Mouse (Mus musculus) Patski (cell line): Measurements from ENCODE around the gene Nav2. TPM values are rescaled to one million over a fixed set of nuclear protein-coding genes. Genes with fewer than 3 reads are reported as not detected.

Source experiments
- ATAC-seq: fragments of 100-300 bp; one replicate; pipeline ENCODE4 v1.8.0; 2021
- CTCF ChIA-PET: fragments of 350-600 bp; sonication (Branson Sonifier 250); formaldehyde crosslinking; loops from one replicate; lab custom pipeline; 2022; ENCODE audit warnings: inconsistent platforms; lab: Charles Lee
- POLR2A ChIA-PET: fragments of 350-600 bp; sonication (Branson Sonifier 250); formaldehyde crosslinking; loops from one replicate; lab custom pipeline; 2022; ENCODE audit warnings: antibody characterized with exemption, inconsistent platforms; lab: Charles Lee
- DNase-seq: peaks from one replicate; pipeline ENCODE4 v3.0.0-alpha.2; 2011; ENCODE audit warnings: low read depth, low spot score
- H3K27me3 ChIP-seq: fragments of 371-371 bp; one replicate; pipeline ENCODE4 v1.5.1; 2021
- CTCF ChIP-seq: fragments of 100-300 bp; IDR thresholded peaks from one replicate; pipeline ENCODE4 v1.5.1; 2021
- in situ Hi-C: fragments of 300-500 bp; cut with MboI; formaldehyde crosslinking; loops from 3 replicates; pipeline ENCODE4 v1.11.1; 2018; ENCODE audit warnings: low pct_unique_long_range_greater_than_20kb, mixed read lengths
- polyA plus RNA-seq: library from polyadenylated mRNA; unstranded; gene quantifications from one replicate; pipeline ENCODE4 v1.2.3, GENCODE M21; 2021

Nav2 gene
- polyA plus RNA-seq, 1 experiment from 2014 or later: 13.3 TPM

- in situ Hi-C loops: loop anchor here (25.0 kb wide), 1 partner anchor 378 kb away; no protein-coding TSS in a partner anchor
- no peak for TF ChIP-seq CTCF
- no peak for ATAC-seq
- no peaks in the 10 kb centered on the region for H3K27me3 ChIP-seq
- ChIA-PET POLR2A (no interaction called here), CTCF (interaction anchor here (0.7 to 4.0 kb wide), 2 partner anchors 10 to 127 kb away, joined by 3 to 22 read pairs; no protein-coding TSS in a partner anchor)
- no peak for DNase-seq
Observed at GRCm38 (mm10) chr7:48884266-48884611, 24.3 kb upstream of the Nav2 start.

- ATAC-seq (no peak), DNase-seq (no peak)
- ChIA-PET POLR2A (no interaction called here), CTCF (no interaction called here)
- H3K27me3 ChIP-seq: no peaks in the 10 kb centered on the region
- in situ Hi-C loops: loop anchor here (25.0 kb wide), 1 partner anchor 374 kb away; no protein-coding TSS in a partner anchor
- no peak for TF ChIP-seq CTCF
Observed at GRCm38 (mm10) chr7:48887973-48888372, 20.5 kb upstream of the Nav2 start.

- no peak for ATAC-seq
- CTCF ChIA-PET: no interaction called here
Observed at GRCm38 (mm10) chr7:48888751-48889150, 19.8 kb upstream of the Nav2 start.

GRCm38 (mm10) chr7:48891029-48891428 lies 17.5 kb upstream of the Nav2 start:
- no peaks in the 10 kb centered on the region for H3K27me3 ChIP-seq
- no peak for TF ChIP-seq CTCF
- POLR2A ChIA-PET: no interaction called here
- DNase-seq (no peak), ATAC-seq (no peak)
- in situ Hi-C loops: loop anchor here (5.0 to 25.0 kb wide), 4 partner anchors 204 to 544 kb away; no protein-coding TSS in a partner anchor
- CTCF ChIA-PET: interaction anchor here (0.9 to 1.2 kb wide), 3 partner anchors 12 to 142 kb away, joined by 3 read pairs; no protein-coding TSS in a partner anchor

More at GRCm38 (mm10) chr7:48888751-48889150, 19.8 kb upstream of the Nav2 start:
- no peak for DNase-seq
- in situ Hi-C loops: loop anchor here (25.0 kb wide), 1 partner anchor 374 kb away; no protein-coding TSS in a partner anchor
- H3K27me3 ChIP-seq: no peaks in the 10 kb centered on the region
- POLR2A ChIA-PET: no interaction called here
- no peak for TF ChIP-seq CTCF

- ATAC-seq: no peak
- in situ Hi-C loops: loop anchor here (5.0 to 25.0 kb wide), 4 partner anchors 202 to 542 kb away; no protein-coding TSS in a partner anchor
- DNase-seq: no peak
- H3K27me3 ChIP-seq: no peaks in the 10 kb centered on the region
- no peak for TF ChIP-seq CTCF
- CTCF ChIA-PET: interaction anchor here (0.9 to 4.1 kb wide), 9 partner anchors 10 to 234 kb away, joined by 3 to 29 read pairs (median 4); partner anchors contain the start of genes E2f8 and Nav2
- POLR2A ChIA-PET: no interaction called here
Observed at GRCm38 (mm10) chr7:48893093-48893492, 15.4 kb upstream of the Nav2 start.

- CTCF ChIA-PET: interaction anchor here (0.8 to 4.1 kb wide), 24 partner anchors 11 to 233 kb away, joined by 3 to 29 read pairs (median 4); partner anchors contain the start of genes E2f8 and Nav2
- in situ Hi-C loops: loop anchor here (5.0 to 25.0 kb wide), 4 partner anchors 201 to 541 kb away; no protein-coding TSS in a partner anchor
Observed at GRCm38 (mm10) chr7:48894152-48894551, 14.4 kb upstream of the Nav2 start.

GRCm38 (mm10) chr7:48894763-48895162 lies 13.8 kb upstream of the Nav2 start:
- ChIA-PET POLR2A (no interaction called here), CTCF (interaction anchor here (0.6 to 4.1 kb wide), 23 partner anchors 11 to 232 kb away, joined by 3 to 29 read pairs (median 4); partner anchors contain the start of gene E2f8)
- in situ Hi-C loops: loop anchor here (5.0 to 25.0 kb wide), 4 partner anchors 200 to 540 kb away; no protein-coding TSS in a partner anchor
- no peak for ATAC-seq
- TF ChIP-seq CTCF: no peak
- DNase-seq: no peak
- no peaks in the 10 kb centered on the region for H3K27me3 ChIP-seq

More at GRCm38 (mm10) chr7:48894152-48894551, 14.4 kb upstream of the Nav2 start:
- ATAC-seq (no peak), DNase-seq (no peak)
- TF ChIP-seq CTCF: peak; percentile 92
- POLR2A ChIA-PET: no interaction called here
- no peaks in the 10 kb centered on the region for H3K27me3 ChIP-seq

GRCm38 (mm10) chr7:48895475-48895874 lies 13.0 kb upstream of the Nav2 start:
- in situ Hi-C loops: loop anchor here (10.0 to 25.0 kb wide), 3 partner anchors 199 to 539 kb away; no protein-coding TSS in a partner anchor
- no peaks in the 10 kb centered on the region for H3K27me3 ChIP-seq
- DNase-seq: no peak
- CTCF ChIA-PET: interaction anchor here (0.7 to 4.1 kb wide), 15 partner anchors 13 to 231 kb away, joined by 3 to 29 read pairs (median 7); partner anchors contain the start of gene E2f8
- ATAC-seq: no peak
- POLR2A ChIA-PET: no interaction called here
- no peak for TF ChIP-seq CTCF

- ChIA-PET POLR2A (no interaction called here), CTCF (interaction anchor here (1.5 to 4.1 kb wide), 6 partner anchors 13 to 231 kb away, joined by 3 to 29 read pairs (median 10); partner anchors contain the start of gene E2f8)
- H3K27me3 ChIP-seq: no peaks in the 10 kb centered on the region
- TF ChIP-seq CTCF: no peak
- no peak for ATAC-seq
- no peak for DNase-seq
- in situ Hi-C loops: loop anchor here (10.0 to 25.0 kb wide), 3 partner anchors 199 to 539 kb away; no protein-coding TSS in a partner anchor
Observed at GRCm38 (mm10) chr7:48896051-48896450, 12.5 kb upstream of the Nav2 start.

GRCm38 (mm10) chr7:48897539-48898163 lies 10.9 kb upstream of the Nav2 start:
- H3K27me3 ChIP-seq: no peaks in the 10 kb centered on the region
- ATAC-seq (peak; percentile 89), DNase-seq (peak; percentile 83)
- POLR2A ChIA-PET: no interaction called here
- no peak for TF ChIP-seq CTCF
- in situ Hi-C loops: loop anchor here (10.0 to 25.0 kb wide), 3 partner anchors 197 to 537 kb away; no protein-coding TSS in a partner anchor
- CTCF ChIA-PET: interaction anchor here (1.0 to 1.3 kb wide), 3 partner anchors 19 to 85 kb away, joined by 3 read pairs; no protein-coding TSS in a partner anchor
